In genomic region chr13:113034950-113035421, GRCm38 (mm10) we compare ENCODE assay signal across 8 mouse cellular contexts. TPM values are rescaled to one million over a fixed set of nuclear protein-coding genes. Genes with fewer than 3 reads are reported as not detected.
DNase-seq lines count a peak whose midpoint lies in the region; ATAC-seq and TF ChIP-seq lines count a peak whose summit lies in the region.

TSS of gene Cdc20b (plus strand) at chr13:113035111.

- peak; percentile 89 for DNase-seq in CD4-positive helper T cell, adult 2 months (ENCODE audit: low read depth, low spot score)
- DNase-seq in adrenal gland, adult 8-10 months: peak; percentile 24
- DNase-seq in embryonic facial prominence, embryonic 11.5 days (ENCODE audit: low spot score): peak; percentile 48
- DNase-seq in kidney, postnatal 0 days (ENCODE audit: low spot score): peak; percentile 43
- DNase-seq in thymus, adult 18-20 months: peak; percentile 76 to 78

- H3K27ac ChIP-seq in embryonic facial prominence, embryonic 11.5 days (replicated peaks; ENCODE audit: low read depth, low read length): no peak within 1 kb of the TSS
- no peak within 1 kb of the TSS for H3K27ac ChIP-seq in heart, embryonic 11.5 days (ENCODE audit: low read depth, low read length)
- no peak within 1 kb of the TSS for H3K27ac ChIP-seq in kidney, postnatal 0 days
- H3K27ac ChIP-seq in lung, embryonic 15.5 days: no peak within 1 kb of the TSS
- no peak within 1 kb of the TSS for H3K27ac ChIP-seq in neural tube, embryonic 15.5 days (replicated peaks)

- H3K9me3 ChIP-seq in embryonic facial prominence, embryonic 11.5 days (replicated peaks; ENCODE audit: control insufficient read depth, low read length): no peaks in the 10 kb centered on the region
- no peaks in the 10 kb centered on the region for H3K9me3 ChIP-seq in heart, embryonic 11.5 days (replicated peaks; ENCODE audit: control insufficient read depth, low read length)
- H3K9me3 ChIP-seq in kidney, postnatal 0 days (replicated peaks; ENCODE audit: low read length): no peaks in the 10 kb centered on the region
- no peaks in the 10 kb centered on the region for H3K9me3 ChIP-seq in lung, embryonic 15.5 days
- H3K9me3 ChIP-seq in neural tube, embryonic 15.5 days (replicated peaks): no peaks in the 10 kb centered on the region

- no peak for ATAC-seq in embryonic facial prominence, embryonic 11.5 days (replicated peaks; ENCODE audit: insufficient number of reproducible peaks, low FRiP score, low TSS enrichment, low read depth)
- no peak for ATAC-seq in heart, embryonic 11.5 days (replicated peaks; ENCODE audit: insufficient number of reproducible peaks, low FRiP score, low TSS enrichment)
- ATAC-seq in kidney, postnatal 0 days (replicated peaks; ENCODE audit: low FRiP score, low read depth): 0 out of 2 replicates have a peak, but pooled peaks have one; percentile 9
- ATAC-seq in lung, embryonic 15.5 days (ENCODE audit: borderline replicate concordance, extremely low read depth, low FRiP score, low TSS enrichment): peak; percentile 39; the same call in 1 of the 2 replicates
- peak; percentile 22; the same call in 1 of the 2 replicates for ATAC-seq in neural tube, embryonic 15.5 days (ENCODE audit: low FRiP score)

- WGBS in embryonic facial prominence, embryonic 11.5 days: under 1% methylated on average over 46 of the region's 46 CpGs
- WGBS in heart, embryonic 11.5 days (ENCODE audit: insufficient replicate concordance): under 1% methylated on average over 46 of the region's 46 CpGs
- under 1% methylated on average over 46 of the region's 46 CpGs for WGBS in kidney, postnatal 0 days
- under 1% methylated on average over 46 of the region's 46 CpGs for WGBS in lung, embryonic 15.5 days
- WGBS in neural tube, embryonic 15.5 days: under 1% methylated on average over 46 of the region's 46 CpGs

- H3K27me3 ChIP-seq in embryonic facial prominence, embryonic 11.5 days (ENCODE audit: control insufficient read depth, insufficient read depth, low read length): peaks cover 23% of the 10 kb centered on the region
- peaks cover 42% of the 10 kb centered on the region for H3K27me3 ChIP-seq in heart, embryonic 11.5 days (ENCODE audit: control insufficient read depth, insufficient read depth, low read length)
- peaks cover 17% of the 10 kb centered on the region for H3K27me3 ChIP-seq in kidney, postnatal 0 days (ENCODE audit: insufficient read depth, low read length)
- peaks cover 44% of the 10 kb centered on the region for H3K27me3 ChIP-seq in lung, embryonic 15.5 days
- H3K27me3 ChIP-seq in neural tube, embryonic 15.5 days (replicated peaks): peaks cover 33% of the 10 kb centered on the region

- no peak for TF ChIP-seq CTCF in kidney, postnatal 0 days (IDR thresholded peaks at IDR 0.05; ENCODE audit: low read depth)

- no peaks in the 10 kb centered on the region for H3K4me1 ChIP-seq in embryonic facial prominence, embryonic 11.5 days (ENCODE audit: control insufficient read depth, insufficient read depth, low read length)
- peaks cover 4% of the 10 kb centered on the region; the same call in 1 of the 2 replicates for H3K4me1 ChIP-seq in heart, embryonic 11.5 days (ENCODE audit: control insufficient read depth, insufficient read depth, low read length)
- 0 out of 2 replicates have a peak, but pooled peaks cover 3% of the 10 kb centered on the region for H3K4me1 ChIP-seq in kidney, postnatal 0 days (replicated peaks; ENCODE audit: insufficient read depth, low read length)
- peaks cover 34% of the 10 kb centered on the region for H3K4me1 ChIP-seq in lung, embryonic 15.5 days
- peaks cover 31% of the 10 kb centered on the region for H3K4me1 ChIP-seq in neural tube, embryonic 15.5 days

- peak within 1 kb of the TSS; percentile 42 for H3K4me3 ChIP-seq in embryonic facial prominence, embryonic 11.5 days (ENCODE audit: low read depth, low read length)
- peak within 1 kb of the TSS; percentile 59 for H3K4me3 ChIP-seq in heart, embryonic 11.5 days (ENCODE audit: low read depth, low read length)
- peak within 1 kb of the TSS; percentile 41 for H3K4me3 ChIP-seq in kidney, postnatal 0 days (replicated peaks; ENCODE audit: low read depth, low read length)
- peak within 1 kb of the TSS; percentile 55 for H3K4me3 ChIP-seq in lung, embryonic 15.5 days
- H3K4me3 ChIP-seq in neural tube, embryonic 15.5 days (replicated peaks): peak within 1 kb of the TSS; percentile 53

- peak within 1 kb of the TSS; percentile 85 for H3K4me2 ChIP-seq in embryonic facial prominence, embryonic 11.5 days (ENCODE audit: low read depth, low read length)
- H3K4me2 ChIP-seq in heart, embryonic 11.5 days: peak within 1 kb of the TSS; percentile 99
- peak within 1 kb of the TSS; percentile 64 for H3K4me2 ChIP-seq in kidney, postnatal 0 days (ENCODE audit: low read length)
- H3K4me2 ChIP-seq in lung, embryonic 15.5 days: peak within 1 kb of the TSS; percentile 99
- peak within 1 kb of the TSS; percentile 99 for H3K4me2 ChIP-seq in neural tube, embryonic 15.5 days

- no peaks in the 10 kb centered on the region for H3K36me3 ChIP-seq in embryonic facial prominence, embryonic 11.5 days (replicated peaks; ENCODE audit: control insufficient read depth, insufficient read depth, low read depth, low read length)
- H3K36me3 ChIP-seq in heart, embryonic 11.5 days (ENCODE audit: control insufficient read depth, insufficient read depth, low read length): no peaks in the 10 kb centered on the region
- H3K36me3 ChIP-seq in kidney, postnatal 0 days (ENCODE audit: insufficient read depth, low read length): no peaks in the 10 kb centered on the region
- H3K36me3 ChIP-seq in lung, embryonic 15.5 days: no peaks in the 10 kb centered on the region
- H3K36me3 ChIP-seq in neural tube, embryonic 15.5 days: no peaks in the 10 kb centered on the region

- peak within 1 kb of the TSS; percentile 14; the same call in 1 of the 2 replicates for H3K9ac ChIP-seq in embryonic facial prominence, embryonic 11.5 days (replicated peaks; ENCODE audit: low read length)
- H3K9ac ChIP-seq in heart, embryonic 11.5 days (ENCODE audit: low read depth, low read length): peak within 1 kb of the TSS; percentile 60; the same call in 1 of the 2 replicates
- H3K9ac ChIP-seq in kidney, postnatal 0 days (ENCODE audit: low read depth, low read length): peak within 1 kb of the TSS; percentile 24; the same call in 1 of the 2 replicates
- H3K9ac ChIP-seq in lung, embryonic 15.5 days: peak within 1 kb of the TSS; percentile 46
- H3K9ac ChIP-seq in neural tube, embryonic 15.5 days (replicated peaks): peak within 1 kb of the TSS; percentile 58

RNA-seq across cellular contexts. Expression of gene Cdc20b, which starts in this region (rescaled TPM):
- total RNA-seq in adrenal gland, adult 8-10 months (2022): not detected
- polyA plus RNA-seq in embryonic facial prominence, embryonic 11.5 days (2014; fragmentation: Nextera tagmentation; extraction: Ambion mirVana): 0.14 TPM in 1 of 2 replicates, not detected in the other
- 0.14 TPM in 1 of 2 replicates, not detected in the other for polyA plus RNA-seq in heart, embryonic 11.5 days (2014; fragmentation: Nextera tagmentation; extraction: Ambion mirVana)
- polyA plus RNA-seq in kidney, postnatal 0 days (2015; fragmentation: Nextera tagmentation; extraction: Ambion mirVana): not detected in 2 replicates
- 2.1 and 2.8 TPM in 2 replicates for polyA plus RNA-seq in lung, embryonic 15.5 days (2015; fragmentation: Nextera tagmentation; extraction: Ambion mirVana)
- polyA plus RNA-seq in neural tube, embryonic 15.5 days (2015; fragmentation: Nextera tagmentation; extraction: Ambion mirVana): not detected in 2 replicates

Comparison
In these comparisons a context has a peak if more than half of its experiments do, and no peak if none do; other contexts are left out.
1. Peak in DNase-seq in adrenal gland, adult 8-10 months; RNA of the gene not detected or under 1 TPM.
2. Peak in DNase-seq, H3K4me3 ChIP-seq, H3K9ac ChIP-seq and H3K4me2 ChIP-seq in embryonic facial prominence, embryonic 11.5 days; RNA of the gene not detected or under 1 TPM.
3. Peak in DNase-seq, ATAC-seq, H3K4me3 ChIP-seq, H3K9ac ChIP-seq and H3K4me2 ChIP-seq in kidney, postnatal 0 days; RNA of the gene not detected or under 1 TPM.
4. Peak in ATAC-seq, H3K4me3 ChIP-seq, H3K9ac ChIP-seq and H3K4me2 ChIP-seq in neural tube, embryonic 15.5 days; RNA of the gene not detected or under 1 TPM.
5. DNase-seq: peak in every context shown above with its lines; median percentile 89 in CD4-positive helper T cell, adult 2 months; 77 in thymus, adult 18-20 months; 48 in embryonic facial prominence, embryonic 11.5 days; 43 in kidney, postnatal 0 days; 24 in adrenal gland, adult 8-10 months.